Mouse (Mus musculus) thymus, adult 2 months (tissue): ENCODE measurements around the gene Szt2.

ENCODE experiments used
- CTCF ChIP-seq: fragments of 200-500 bp; IDR thresholded peaks from 2 replicates; pipeline ENCODE4 v1.5.1; 2012; ENCODE audit warnings: mild to moderate bottlenecking, control low read depth, low read length, moderate library complexity, borderline replicate concordance; ENCODE audit not compliant: control insufficient read depth, poor library complexity, insufficient read depth; ENCODE audit errors: extremely low read depth
- POLR2A ChIP-seq: fragments of 200-500 bp; IDR thresholded peaks from 2 replicates; pipeline ENCODE4 v1.6.1; 2012; ENCODE audit warnings: mild to moderate bottlenecking, low read length, control low read depth, moderate library complexity; ENCODE audit not compliant: control insufficient read depth, poor library complexity, insufficient read depth; ENCODE audit errors: extremely low read depth

GRCm38 (mm10) chr4:118353689-118354088 lies 55.4 kb downstream of the Szt2 start:
- no peak for TF ChIP-seq CTCF
- no peak for TF ChIP-seq POLR2A
